Mouse (Mus musculus) gonadal fat pad, adult 2 months (tissue): ENCODE measurements around the gene Gm20388. TPM values are rescaled to one million over a fixed set of nuclear protein-coding genes. Genes with fewer than 3 reads are reported as not detected.

Experiments used
- DNase-seq: peaks from one replicate; pipeline ENCODE4 v3.0.0-alpha.2; 2012; ENCODE audit warnings: low read depth
- polyA plus RNA-seq: library from polyadenylated mRNA; depleted of rRNA; stranded (reverse); fragments of >200 nt; gene quantifications from 2 replicates; pipeline ENCODE4 v1.2.3, GENCODE M21; 2012

Gene Gm20388
- polyA plus RNA-seq, 1 experiment: 119 TPM

DNA sequence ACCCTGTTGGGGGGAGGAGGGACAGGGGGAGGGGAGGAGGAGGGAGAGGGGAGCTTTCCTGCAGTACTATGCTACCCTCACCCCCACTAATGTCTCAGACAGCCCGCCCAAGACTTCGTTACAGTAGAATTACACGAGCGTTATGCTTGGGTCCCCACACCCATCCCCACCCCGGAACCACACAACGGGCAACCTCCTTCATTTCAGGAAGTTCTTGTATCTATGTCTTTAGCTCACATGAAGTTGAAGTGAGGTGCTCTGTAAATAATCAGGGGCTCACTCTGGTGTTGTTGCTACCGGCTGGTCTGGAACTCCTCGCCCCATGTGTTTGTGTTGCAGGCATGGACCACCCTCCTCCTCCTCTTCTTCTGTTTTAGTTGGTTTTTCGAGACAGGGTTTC lies 2517.5 kb downstream of the Gm20388 start:
- no peak for DNase-seq

DNA sequence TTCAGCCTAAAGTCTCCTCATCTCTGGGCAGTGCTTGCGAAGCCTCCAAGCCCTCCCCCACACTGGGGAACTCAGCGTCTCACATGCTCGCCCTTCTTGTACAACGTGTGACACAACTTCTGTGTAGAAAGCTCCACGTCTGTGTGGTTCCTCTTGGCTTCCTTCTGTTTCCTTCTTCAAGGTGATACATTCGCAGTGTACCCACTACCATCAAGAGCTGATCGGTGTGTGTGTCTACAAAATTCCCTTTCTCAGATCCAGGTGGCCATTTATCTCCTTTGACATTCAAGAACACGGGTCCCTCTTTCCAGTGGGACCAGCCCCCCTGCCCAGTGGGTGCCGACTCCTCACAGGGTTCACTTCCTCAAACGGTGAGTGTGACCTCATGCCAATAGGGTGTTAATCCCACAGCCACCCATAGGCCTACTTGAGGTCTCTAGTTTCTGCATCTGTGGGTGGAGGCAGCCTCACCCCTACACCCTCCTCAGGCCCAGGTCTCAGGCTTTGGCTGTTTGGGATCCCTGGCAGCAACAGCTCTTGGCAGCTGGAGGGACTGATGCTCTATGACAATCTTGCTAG lies 2519.5 kb downstream of the Gm20388 start:
- no peak for DNase-seq

DNA sequence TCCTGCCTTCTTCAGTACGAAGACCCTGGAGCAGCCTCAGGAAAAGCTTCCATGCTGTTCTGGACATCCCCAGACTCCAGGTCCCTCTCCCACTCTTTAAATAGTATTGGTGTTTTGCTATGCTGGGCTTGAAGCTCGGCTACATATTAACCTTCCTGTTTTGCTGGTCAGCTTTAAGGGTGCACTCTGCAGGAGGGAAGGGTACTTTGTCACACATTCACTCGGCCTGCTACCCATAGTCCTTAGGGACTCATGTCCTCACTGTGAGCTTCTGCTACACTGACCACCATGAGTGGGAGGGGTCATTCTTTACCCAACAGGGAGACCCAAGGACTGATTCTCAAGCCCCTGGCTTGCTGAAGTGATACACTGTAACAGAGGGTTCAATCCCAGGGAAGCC lies 2520.0 kb downstream of the Gm20388 start:
- DNase-seq: no peak

DNA sequence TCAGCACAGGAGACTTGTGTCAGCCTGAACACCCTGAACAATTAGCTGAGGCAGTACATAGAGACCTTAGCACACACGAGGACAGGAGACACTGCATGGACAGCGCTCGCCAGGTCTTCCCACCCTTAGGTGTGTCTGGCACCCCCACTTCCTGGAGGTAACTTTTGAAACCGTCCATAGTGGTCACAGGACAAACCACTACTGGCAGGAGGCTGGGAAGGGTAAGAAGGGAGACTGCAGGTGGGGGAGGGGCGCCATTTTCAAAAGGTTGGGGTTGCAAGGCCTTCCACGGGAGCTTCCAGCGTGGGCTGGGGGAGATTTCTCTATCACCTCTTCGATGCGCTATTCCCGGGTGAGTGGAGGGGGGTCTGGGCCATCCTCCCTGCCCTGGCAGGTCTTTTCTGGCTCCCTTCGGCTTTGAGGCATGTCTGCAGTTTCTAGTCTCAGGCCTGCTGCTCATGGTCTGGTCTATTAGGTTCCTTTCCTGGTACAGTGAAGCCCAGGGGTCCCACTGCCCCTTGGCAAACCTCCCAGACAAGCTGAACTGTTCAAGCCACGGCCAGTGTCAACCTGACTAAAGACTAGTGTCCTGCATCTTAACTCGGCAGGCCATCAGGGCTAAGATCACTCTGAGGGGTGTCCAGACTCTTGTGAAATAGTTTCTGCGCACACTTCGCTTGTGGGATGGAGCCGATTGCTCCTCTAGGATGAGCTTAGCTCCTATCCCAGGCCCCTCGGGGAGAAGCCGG lies 2521.2 kb downstream of the Gm20388 start:
- no peak for DNase-seq

DNA sequence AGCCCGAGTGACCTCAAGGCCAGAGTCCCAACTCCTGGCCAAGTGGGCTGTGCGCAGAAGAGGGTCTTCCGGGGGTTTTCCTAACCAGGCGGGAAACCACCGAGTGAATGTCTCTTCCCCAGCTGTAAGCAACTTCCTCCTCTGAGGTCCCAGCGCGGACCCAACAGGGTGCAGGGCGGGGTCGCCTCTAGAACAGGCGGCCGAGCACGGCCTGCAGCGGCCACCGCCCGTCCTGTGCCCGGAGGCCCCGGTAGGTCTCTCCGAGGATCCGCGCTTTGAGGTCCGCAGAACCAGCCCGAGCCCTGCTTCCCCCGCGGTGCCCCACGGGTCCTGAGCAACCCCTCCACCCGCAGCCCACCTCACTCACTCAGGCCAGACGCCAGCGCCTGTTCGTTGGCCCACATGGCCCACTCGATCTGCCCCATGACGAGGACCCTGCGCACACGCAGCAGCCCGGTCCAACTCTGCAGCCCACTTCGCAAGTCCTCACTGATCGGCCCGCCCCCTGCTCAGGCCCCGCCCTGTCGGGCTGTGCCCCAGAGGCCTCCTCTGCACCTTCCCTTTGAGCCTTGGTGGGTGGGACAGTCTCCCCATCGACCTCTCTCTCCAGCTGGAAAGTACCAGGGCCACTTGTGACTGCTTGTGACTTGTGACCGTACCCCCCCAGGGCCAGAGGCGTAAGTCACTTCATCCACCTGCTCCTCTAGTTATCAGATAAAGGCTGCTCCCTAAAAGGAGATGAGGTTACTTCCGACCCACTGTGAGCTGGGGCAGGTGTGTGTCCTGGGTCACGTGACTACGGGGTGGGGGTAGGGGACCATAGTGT lies 2522.0 kb downstream of the Gm20388 start, which contains the start of gene Cyba:
Gene Cyba, minus strand, starts transcription at position 488 of the 826 bp plus-strand sequence.
- no peak for DNase-seq

DNA sequence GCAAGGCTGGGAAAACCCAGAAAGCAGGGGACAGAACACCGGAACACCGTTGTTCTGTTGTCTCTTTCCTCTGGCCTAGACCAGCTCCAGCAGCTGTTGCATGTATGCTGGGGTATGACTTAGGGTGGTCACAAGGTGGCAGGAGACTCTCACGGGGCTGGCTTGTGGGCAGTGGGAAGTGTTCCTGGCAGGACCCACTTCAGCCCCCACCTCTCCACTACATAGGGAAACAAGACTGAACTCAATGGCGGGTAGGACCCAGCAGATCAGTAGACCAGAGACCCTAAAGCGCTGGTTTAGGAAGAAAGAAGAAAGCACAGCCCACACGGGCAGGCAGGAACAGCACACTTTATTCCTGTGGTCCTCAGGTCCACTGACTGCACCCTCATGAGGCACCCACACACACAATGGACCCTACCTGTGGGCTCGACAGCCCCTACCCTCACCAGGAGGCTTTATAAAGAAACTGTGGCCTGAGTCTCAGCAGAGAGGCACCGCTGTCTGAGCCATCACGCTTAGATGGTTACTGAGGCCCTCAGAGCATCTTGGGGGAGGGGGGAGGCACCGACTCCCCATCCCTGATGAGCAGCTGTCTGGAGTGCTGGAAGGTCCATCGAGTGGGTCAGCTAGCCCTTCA lies 2522.7 kb downstream of the Gm20388 start:
- DNase-seq: no peak

DNA sequence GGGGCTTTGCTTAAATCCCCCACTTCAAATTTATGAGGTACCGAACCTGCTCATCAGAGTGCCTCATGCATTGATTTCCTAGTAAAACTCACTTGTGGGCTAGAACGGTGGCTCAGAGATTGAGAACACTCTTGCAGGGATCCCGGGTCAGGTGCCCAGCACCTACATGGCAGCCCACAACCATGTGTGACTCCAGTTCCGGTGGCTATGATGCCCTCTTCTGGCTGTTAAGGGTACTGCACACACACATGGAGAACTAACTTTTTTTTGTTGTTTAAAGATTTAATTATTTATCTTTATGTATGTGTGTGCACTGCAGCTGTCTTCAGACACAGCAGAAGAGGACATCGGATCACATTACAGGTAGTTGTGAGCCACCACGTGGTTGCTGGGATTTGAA lies 2524.7 kb downstream of the Gm20388 start:
- no peak for DNase-seq

DNA sequence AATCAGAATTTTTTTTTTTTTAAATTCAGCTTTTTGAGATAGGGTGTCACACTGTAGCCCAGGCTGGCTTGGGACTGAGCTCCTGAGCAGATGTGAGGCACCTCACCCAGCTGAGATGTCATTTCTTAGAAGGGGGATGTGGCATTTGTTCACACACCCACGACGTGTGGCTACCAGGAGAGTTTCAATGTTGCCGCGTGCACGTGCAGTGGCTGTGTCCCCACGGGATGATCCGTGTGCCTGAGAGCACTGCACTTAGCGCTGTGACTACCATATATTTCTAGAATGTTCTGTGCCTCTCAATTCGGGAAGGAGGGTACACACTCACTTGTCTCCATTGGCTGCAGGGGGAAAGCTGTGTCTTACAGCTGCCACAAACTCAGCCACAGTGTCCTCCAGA lies 2525.5 kb downstream of the Gm20388 start:
- DNase-seq: no peak

DNA sequence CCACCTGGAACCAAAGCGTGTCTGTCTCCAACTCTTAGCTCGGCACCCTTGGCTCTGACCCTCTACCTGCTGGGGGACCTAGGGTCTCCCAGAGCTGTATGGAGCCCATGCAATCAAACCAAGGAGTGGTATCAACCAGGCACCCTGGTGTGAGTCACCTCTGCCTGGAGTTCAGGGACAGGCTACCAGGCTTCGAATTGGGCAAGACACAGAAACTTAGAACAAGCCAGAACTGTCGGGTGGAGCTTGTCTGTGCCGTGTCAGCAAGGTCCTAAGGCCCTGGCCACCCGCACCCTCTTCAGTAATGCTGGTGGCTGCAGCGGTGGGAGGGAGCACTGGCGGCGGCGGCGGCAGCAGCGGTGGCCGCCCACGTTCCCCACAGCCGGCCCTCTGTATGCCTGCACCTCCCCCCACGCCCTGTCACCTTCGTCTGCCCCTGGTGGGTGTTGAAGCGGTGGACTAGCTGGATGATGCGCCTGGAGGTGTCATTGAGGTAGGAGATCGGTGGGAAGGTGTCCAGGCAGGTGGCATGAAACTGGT lies 2526.0 kb downstream of the Gm20388 start:
- DNase-seq: no peak

DNA sequence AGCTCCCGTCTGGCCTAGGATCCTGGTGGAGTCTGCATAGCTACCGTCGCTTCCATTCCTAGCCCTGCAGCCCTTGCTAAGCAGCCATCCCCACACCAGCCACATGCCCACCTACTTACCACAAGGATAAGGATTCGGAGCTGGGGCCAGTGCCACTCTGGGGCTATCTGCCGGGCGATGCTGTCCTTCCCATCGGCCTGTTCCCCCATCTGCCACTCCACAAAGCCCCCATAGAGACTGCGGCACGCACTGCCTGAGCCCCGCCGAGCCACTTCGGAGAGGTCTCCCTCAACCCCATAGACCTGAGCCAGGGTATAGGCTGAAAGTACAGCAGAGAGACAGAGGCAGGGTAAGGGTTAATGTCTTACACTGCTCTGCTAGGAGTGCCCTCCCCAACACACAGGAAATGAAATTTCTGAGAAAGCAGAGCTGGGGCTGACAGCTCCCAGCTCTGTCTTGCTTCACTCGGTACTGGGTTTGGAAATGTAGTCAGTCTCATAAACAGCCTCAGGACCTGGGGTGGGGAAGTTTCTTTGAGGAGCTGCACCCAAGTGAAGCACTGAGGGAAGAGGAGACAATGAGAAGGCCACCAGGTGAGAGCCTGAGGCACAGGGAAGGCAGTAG lies 2527.2 kb downstream of the Gm20388 start:
- no peak for DNase-seq

DNA sequence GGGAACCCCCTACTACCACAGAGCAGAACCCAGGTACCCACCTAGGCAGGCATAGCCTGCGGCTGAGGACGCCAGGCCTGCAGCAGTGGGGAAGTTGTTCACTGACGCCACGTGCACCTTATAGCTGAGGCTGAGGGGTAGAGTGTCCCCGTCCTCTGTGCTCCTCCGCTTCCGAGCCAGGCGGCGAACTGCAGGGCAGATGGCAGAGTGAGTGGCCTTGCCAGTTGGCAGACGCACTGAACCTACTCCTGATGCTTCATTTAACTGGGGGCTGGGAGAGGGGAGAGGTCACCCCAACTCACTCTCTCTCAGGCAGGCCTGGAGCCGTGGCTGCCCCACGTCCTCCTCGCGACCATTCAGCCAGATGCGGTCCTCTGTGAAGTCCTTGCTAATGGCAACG lies 2528.7 kb downstream of the Gm20388 start:
- DNase-seq: no peak

DNA sequence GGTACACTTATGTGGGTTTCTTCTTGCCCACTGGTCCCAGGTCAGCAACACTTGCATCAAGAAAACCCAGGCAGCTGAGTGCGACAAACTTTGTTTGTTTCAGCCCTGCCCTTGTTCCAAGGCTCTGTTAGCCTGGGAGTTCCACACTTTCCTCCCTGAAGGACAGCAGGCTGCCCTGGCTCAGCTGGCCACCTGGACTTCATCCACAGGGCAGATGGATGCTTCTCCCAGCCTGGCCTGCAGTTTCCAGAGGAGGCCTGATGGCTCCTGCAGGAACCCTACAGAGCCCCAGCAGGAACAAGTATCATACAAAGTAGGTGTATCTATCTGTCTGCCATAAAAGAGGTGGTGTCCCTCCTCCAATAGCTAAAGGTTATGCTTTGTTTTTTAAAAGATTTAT lies 2530.7 kb downstream of the Gm20388 start:
- no peak for DNase-seq

DNA sequence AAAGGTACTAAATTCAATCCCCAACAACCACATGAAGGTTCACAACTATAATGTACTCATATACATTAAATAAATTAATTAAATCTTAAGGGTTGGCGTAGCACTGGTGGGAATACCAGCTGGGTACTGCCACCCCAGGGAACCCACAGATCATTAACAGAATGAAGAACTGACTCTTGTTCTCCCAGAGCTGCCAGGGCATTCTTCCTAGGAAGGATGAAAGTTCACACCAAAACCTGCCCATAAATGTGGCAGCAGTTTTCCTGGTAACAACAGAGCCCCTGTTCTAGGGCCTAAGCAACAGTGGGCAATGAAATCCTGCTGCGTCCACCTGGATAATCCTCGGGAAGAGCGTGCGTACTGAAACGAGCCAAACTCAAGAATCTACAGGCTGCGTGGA lies 2531.7 kb downstream of the Gm20388 start:
- DNase-seq: no peak

DNA sequence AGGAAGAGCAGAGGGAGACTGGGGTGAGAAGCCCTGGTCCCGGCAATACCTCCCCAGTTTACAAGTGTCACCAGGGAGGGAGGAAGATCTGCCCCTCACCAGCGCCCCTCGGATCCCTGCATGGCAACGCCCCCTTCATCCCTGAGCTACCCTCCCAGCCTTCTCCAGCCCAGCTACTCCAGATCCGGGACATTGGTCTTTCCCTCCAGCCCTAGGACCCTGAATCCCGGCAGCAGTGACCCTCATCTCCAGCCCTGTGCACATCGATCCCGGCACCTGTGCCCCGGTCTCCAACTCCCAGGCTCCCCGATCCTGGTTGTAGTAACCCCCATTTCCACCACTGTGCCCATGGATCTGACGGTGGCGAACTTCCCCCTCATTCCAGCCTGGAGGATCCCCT lies 2532.1 kb downstream of the Gm20388 start:
- no peak for DNase-seq

DNA sequence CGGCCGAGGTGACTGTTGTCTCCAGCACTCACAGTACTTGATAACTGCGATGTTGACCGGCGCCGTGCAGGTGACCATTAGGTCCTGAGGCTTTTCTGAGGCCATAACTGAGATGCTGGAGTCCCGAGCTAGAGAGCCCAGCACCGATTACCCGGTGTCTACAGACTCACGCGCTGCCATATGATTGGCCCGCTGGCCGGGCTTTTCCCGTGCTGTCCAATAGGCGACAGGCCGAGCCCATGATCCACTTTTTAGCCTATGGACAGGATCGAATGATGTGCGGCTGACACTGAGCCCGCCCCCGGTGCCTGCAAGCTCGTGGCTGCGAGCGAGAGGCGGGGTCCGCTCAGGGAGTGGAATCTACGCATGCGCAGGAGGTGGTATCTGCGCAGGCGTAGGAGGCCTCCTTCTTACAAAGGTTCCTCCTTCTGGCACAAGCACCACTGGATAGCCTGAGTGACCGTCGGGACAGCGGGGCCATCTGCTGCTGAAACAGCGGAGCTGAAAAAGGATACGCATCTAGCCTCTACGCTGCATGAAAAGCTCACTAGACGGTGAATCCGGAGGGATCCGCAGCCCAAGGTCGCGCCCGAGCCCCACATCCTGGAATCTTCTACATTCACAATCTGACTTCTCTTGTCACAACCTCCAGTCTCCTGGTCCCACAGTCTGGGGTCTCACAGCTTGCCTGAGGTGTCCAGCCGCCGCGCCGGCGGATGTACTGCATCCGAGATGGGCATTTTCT lies 2532.8 kb downstream of the Gm20388 start, which contains the start of gene Mvd:
Gene Mvd, minus strand, starts transcription at position 161 of the 745 bp plus-strand sequence.
- peak; percentile 87 for DNase-seq

DNA sequence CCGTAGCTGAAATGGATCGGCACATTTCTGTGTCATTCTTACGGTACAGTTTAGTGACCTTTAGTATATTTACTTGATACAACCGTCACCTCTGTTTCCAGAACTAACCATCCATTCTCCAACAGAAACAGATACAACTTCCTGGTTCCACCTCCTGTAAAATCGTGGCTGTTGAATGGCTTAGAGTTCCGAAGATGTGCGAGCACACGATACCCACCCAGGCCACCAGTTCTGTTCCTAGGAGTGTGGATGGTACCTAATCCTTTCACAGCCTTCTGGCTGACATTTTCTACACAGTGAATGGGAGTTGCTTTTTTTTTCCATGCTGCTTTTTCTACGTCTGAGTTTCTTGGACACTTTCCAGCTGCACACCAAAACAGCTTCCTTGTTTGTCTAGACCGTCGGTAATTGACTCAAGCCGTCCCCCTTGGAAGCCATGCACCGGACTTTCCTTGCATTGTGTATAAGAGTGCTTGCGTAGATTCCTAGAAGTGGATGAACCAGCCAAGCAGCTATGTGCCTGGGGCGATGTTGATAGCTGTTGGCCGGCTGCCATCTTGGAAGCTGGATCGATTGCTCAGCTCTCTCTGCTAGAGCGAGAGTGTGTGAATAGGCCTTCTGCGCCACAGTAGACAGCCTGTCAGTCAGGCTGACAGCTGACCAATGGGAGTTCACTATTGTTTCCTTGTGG lies 2533.6 kb downstream of the Gm20388 start:
- DNase-seq: no peak

DNA sequence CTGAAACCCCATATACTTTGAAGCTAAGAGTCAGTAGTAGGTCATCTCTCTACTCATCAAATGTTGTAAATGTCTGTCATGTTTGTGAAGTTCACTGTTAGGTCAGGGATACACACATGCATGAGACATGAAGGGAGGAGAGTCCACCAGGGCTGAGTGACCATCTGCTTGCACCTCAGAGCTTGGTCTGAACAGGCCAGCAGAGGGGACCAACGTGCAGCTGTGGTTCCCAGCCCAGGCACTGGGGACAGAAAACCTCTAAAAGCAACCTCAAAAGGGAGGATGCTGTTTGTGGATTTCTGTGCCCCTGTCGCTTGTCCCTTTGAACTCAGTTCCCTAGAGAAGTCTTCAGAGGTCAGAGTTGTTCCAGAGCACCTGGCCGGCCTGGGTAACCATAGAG lies 2534.6 kb downstream of the Gm20388 start:
- DNase-seq: no peak

DNA sequence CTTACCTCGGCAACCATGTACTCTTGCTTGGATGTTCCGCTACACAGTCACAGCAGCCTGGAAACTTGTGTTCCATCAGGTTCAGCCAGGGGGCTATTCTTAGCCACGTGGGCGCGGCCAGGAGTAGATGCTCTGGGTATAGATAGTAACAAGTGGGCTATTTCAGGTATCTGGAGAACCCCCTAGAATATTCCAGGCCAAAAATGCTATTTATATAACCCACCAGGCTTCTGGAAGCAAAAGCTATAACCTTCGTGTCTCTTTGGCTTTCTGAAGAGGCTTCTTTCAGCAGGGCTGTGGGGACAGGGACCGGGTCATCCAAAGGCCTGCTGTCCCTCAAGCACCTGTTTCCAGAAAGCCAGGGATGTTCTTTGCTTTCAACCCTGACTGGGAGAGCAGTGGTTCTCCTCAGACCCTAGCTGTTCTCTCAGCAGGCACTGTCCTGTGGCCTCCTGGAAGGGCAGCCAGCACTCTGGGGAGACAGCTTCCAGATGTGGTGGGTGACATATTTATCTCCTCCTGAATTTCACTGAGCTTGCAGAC lies 2540.6 kb downstream of the Gm20388 start:
- DNase-seq: no peak

DNA sequence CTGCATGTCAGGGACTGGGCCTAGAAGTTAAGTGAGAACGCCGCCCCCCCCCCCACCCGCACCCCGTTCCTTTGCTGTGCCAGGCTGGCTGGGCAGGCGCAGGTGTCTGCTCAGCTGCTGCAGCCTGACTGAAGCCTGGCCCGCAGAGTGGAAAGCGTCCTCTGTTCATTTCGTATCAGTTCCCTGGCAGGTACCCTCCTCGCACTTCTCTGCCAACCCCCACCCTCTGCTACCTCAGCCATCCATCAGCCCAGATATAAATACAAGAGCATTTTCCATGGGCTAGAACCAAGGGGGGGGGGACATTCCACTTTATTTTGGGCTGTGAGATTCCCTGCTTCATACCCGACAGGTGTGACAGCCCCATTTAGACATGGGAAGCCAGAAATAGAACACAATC lies 2541.5 kb downstream of the Gm20388 start:
- no peak for DNase-seq

DNA sequence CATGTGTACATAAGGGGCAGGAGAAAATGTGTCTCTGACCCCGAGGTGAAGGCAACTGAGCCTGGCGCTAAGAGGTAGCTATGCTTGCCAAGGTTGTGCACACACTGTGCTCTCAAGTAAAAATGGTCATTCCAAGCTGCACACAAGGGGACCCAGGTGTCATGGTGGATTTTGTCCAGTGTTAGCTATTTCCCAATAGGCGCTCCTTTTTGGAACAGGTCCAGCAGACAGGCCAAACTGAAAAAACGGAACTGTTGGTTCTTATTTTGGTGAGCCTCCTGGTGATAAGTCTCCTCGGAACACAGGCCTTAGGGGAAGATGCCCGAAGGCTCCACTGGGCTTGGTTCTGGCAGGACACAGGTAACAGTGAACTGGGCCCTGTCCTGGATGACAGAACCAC lies 2543.8 kb downstream of the Gm20388 start:
- no peak for DNase-seq
